ENCODE assay signal across 13 mouse cellular contexts in genomic region chr14:86467886-86468463, GRCm38 (mm10).
A peak's percentile ranks its signal among the peaks of the same experiment; 100 is the strongest.
DNase-seq lines count a peak whose midpoint lies in the region; ATAC-seq and TF ChIP-seq lines count a peak whose summit lies in the region.
"Had no signal": no experiment of that assay in that cellular context is flagged by ENCODE, and none has a peak within 500 bp of the region (broad histone marks: within the 10 kb centered on the region; RNA-seq: fewer than 3 reads in every experiment).

No protein-coding gene starts in this region.

- DNase-seq in embryo, embryonic 10 days (ENCODE audit: low spot score): peak; percentile 16
- no peak for DNase-seq in embryo, embryonic 11 days
- DNase-seq in intestine, embryonic 14.5 days (ENCODE audit: low spot score): no peak
- peak; percentile 33 for DNase-seq in kidney, postnatal 10 days
- no peak for DNase-seq in left cerebral cortex, adult 9 months (ENCODE audit: low spot score in 2 of 2)
- DNase-seq: cerebellum, postnatal 10 days; retina, postnatal 1 day; thymus, postnatal 36 days had no signal

- ATAC-seq in intestine, embryonic 14.5 days (replicated peaks; ENCODE audit: low FRiP score, low TSS enrichment, low read depth): no peak
- ATAC-seq in intestine, postnatal 0 days: no peak
- ATAC-seq in heart, embryonic 13.5 days (ENCODE audit: extremely low read depth, insufficient number of reproducible peaks, low FRiP score, low TSS enrichment): no peak
- ATAC-seq in activated CD4-positive, CD25-positive, alpha-beta regulatory T cell, adult 4 months: no peak
- ATAC-seq: forebrain, embryonic 15.5 days had no signal

- 24% methylated on average over 8 of the region's 8 CpGs for WGBS in intestine, embryonic 14.5 days
- WGBS in intestine, postnatal 0 days: 31% methylated on average over 8 of the region's 8 CpGs
- 15% methylated on average over 8 of the region's 8 CpGs for WGBS in heart, embryonic 13.5 days

- H3K9ac ChIP-seq in intestine, embryonic 14.5 days (ENCODE audit: low read length): no peak overlapping the region
- H3K9ac ChIP-seq in intestine, postnatal 0 days (ENCODE audit: low read depth, low read length): no peak overlapping the region
- no peak overlapping the region for H3K9ac ChIP-seq in heart, embryonic 13.5 days
- H3K9ac ChIP-seq: embryonic facial prominence, embryonic 15.5 days; forebrain, embryonic 15.5 days had no signal

- H3K36me3 ChIP-seq in intestine, embryonic 14.5 days (ENCODE audit: control insufficient read depth, insufficient read depth, low read length): no peaks in the 10 kb centered on the region
- no peaks in the 10 kb centered on the region for H3K36me3 ChIP-seq in intestine, postnatal 0 days (ENCODE audit: control insufficient read depth, insufficient read depth)
- no peaks in the 10 kb centered on the region for H3K36me3 ChIP-seq in heart, embryonic 13.5 days
- H3K36me3 ChIP-seq: embryonic facial prominence, embryonic 15.5 days; forebrain, embryonic 15.5 days had no signal

- H3K4me1 ChIP-seq in intestine, embryonic 14.5 days (replicated peaks; ENCODE audit: control insufficient read depth, insufficient read depth, low read length): no peaks in the 10 kb centered on the region; the same call in 1 of the 2 replicates
- H3K4me1 ChIP-seq in intestine, postnatal 0 days (replicated peaks; ENCODE audit: control insufficient read depth, insufficient read depth, low read length): no peaks in the 10 kb centered on the region
- H3K4me1 ChIP-seq in heart, embryonic 13.5 days: peaks cover 34% of the 10 kb centered on the region
- H3K4me1 ChIP-seq: embryonic facial prominence, embryonic 15.5 days; forebrain, embryonic 15.5 days had no signal

- H3K27me3 ChIP-seq in intestine, embryonic 14.5 days (replicated peaks; ENCODE audit: control insufficient read depth, insufficient read depth, low read length): no peaks in the 10 kb centered on the region
- no peaks in the 10 kb centered on the region for H3K27me3 ChIP-seq in intestine, postnatal 0 days (replicated peaks; ENCODE audit: control insufficient read depth, insufficient read depth, low read length)
- H3K27me3 ChIP-seq in heart, embryonic 13.5 days (replicated peaks): no peaks in the 10 kb centered on the region
- H3K27me3 ChIP-seq: embryonic facial prominence, embryonic 15.5 days; forebrain, embryonic 15.5 days had no signal

- peak overlapping the region; percentile 27; the same call in 1 of the 2 replicates for H3K27ac ChIP-seq in intestine, embryonic 14.5 days (ENCODE audit: low read depth)
- no peak overlapping the region for H3K27ac ChIP-seq in intestine, postnatal 0 days (ENCODE audit: low read depth, low read length)
- H3K27ac ChIP-seq in heart, embryonic 13.5 days (replicated peaks): peak overlapping the region; percentile 39; the same call in 1 of the 2 replicates
- H3K27ac ChIP-seq: embryonic facial prominence, embryonic 15.5 days; forebrain, embryonic 15.5 days had no signal

- no peak overlapping the region for H3K4me3 ChIP-seq in intestine, embryonic 14.5 days (ENCODE audit: low read depth, low read length)
- H3K4me3 ChIP-seq in intestine, postnatal 0 days (ENCODE audit: low read depth, low read length): no peak overlapping the region
- H3K4me3 ChIP-seq in heart, embryonic 13.5 days: no peak overlapping the region
- H3K4me3 ChIP-seq: embryonic facial prominence, embryonic 15.5 days; forebrain, embryonic 15.5 days had no signal

- no peak overlapping the region for H3K4me2 ChIP-seq in intestine, embryonic 14.5 days (ENCODE audit: low read length)
- H3K4me2 ChIP-seq in intestine, postnatal 0 days (replicated peaks; ENCODE audit: low read depth): no peak overlapping the region
- peak overlapping the region; percentile 25 for H3K4me2 ChIP-seq in heart, embryonic 13.5 days
- H3K4me2 ChIP-seq: embryonic facial prominence, embryonic 15.5 days; forebrain, embryonic 15.5 days had no signal

- no peak for TF ChIP-seq CTCF in intestine, postnatal 0 days (IDR thresholded peaks at IDR 0.05; ENCODE audit: low read depth)

- no peaks in the 10 kb centered on the region for H3K9me3 ChIP-seq in intestine, embryonic 14.5 days (ENCODE audit: control insufficient read depth, low read length)
- H3K9me3 ChIP-seq in intestine, postnatal 0 days (ENCODE audit: control insufficient read depth): no peaks in the 10 kb centered on the region
- H3K9me3 ChIP-seq in heart, embryonic 13.5 days: no peaks in the 10 kb centered on the region
- H3K9me3 ChIP-seq: embryonic facial prominence, embryonic 15.5 days; forebrain, embryonic 15.5 days had no signal

Comparison
In these comparisons a context has a peak if more than half of its experiments do, and no peak if none do; other contexts are left out.
1. DNase-seq: peak in embryo, embryonic 10 days (single experiment) and kidney, postnatal 10 days (single experiment); none in embryo, embryonic 11 days (single experiment), intestine, embryonic 14.5 days (single experiment) and left cerebral cortex, adult 9 months (0 of 2).